Mouse (Mus musculus) liver, embryonic 14.5 days (tissue): ENCODE measurements around the gene Gspt2.

Experiments
- CTCF ChIP-seq: IDR thresholded peaks from 2 replicates; pipeline ENCODE4 v1.5.1; 2016; ENCODE audit warnings: antibody characterized with exemption, low read depth, control low read depth
- EP300 ChIP-seq: IDR thresholded peaks from 2 replicates; pipeline ENCODE4 v1.6.1; 2016; ENCODE audit warnings: antibody characterized with exemption, low read depth

- TF ChIP-seq EP300: no peak
- TF ChIP-seq CTCF: no peak
These were observed 34.9 kb downstream of the Gspt2 start for GRCm38 (mm10) chrX:94670814-94671213.
